Mouse (Mus musculus) cortical plate, adult 2 months (tissue): ENCODE data around the gene Cfap70.
A peak's percentile ranks its signal among the peaks of the same experiment; 100 is the strongest.

Experiments used
- CTCF ChIP-seq: fragments of 200-500 bp; IDR thresholded peaks from 2 replicates; pipeline ENCODE4 v1.5.1; 2011; ENCODE audit warnings: mild to moderate bottlenecking, control low read depth, low read length; ENCODE audit not compliant: insufficient read depth; ENCODE audit errors: extremely low read depth
- POLR2A ChIP-seq: fragments of 200-500 bp; IDR thresholded peaks from 2 replicates; pipeline ENCODE4 v1.6.1; 2011; ENCODE audit warnings: mild to moderate bottlenecking, low read length, control low read depth; ENCODE audit not compliant: insufficient read depth; ENCODE audit errors: extremely low read depth

GRCm38 (mm10) chr14:20347991-20348541 lies 104.0 kb downstream of the Cfap70 start, which contains the start of the genes Ecd and Fam149b:
- TF ChIP-seq POLR2A (peak; percentile 89), CTCF (no peak)
